Mouse (Mus musculus): ENCODE data around the gene Mgat4c. TPM values are rescaled to one million over a fixed set of nuclear protein-coding genes. Genes with fewer than 3 reads are reported as not detected.

The Mgat4c gene
- polyA plus RNA-seq (2015; fragmentation: Nextera tagmentation; extraction: Ambion mirVana): not detected in 2 replicates

DNA sequence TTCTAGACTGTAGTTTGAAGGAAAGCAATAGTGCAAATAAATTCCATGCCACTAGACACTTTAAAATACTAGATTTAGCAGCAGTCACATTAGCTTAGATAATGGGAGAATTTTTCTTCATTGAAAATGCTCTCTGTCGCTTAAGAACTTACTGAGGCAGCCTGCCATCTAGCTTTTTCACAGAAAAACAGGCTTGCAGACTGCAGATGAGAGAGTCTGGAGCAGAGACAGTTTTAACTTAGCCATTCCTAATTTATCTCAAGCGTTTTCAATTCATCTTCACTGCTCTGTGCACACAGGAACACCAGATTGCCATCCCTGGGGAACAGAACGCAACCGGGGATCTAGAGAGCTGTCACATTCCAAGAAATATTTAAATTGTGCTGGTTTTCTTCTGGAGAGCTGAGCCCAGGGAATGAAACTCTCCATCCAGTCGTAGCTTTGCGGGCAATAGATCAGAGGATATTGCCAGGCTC is at the start of gene Mgat4c:
TSS of gene Mgat4c (plus strand) at position 51 of the 476 bp plus-strand sequence.
- H3K27ac ChIP-seq: no peak within 1 kb of the TSS
- no peak within 1 kb of the TSS for H3K4me2 ChIP-seq
- 60% methylated on average over 6 of the region's 6 CpGs for WGBS (ENCODE audit: insufficient replicate concordance)
- no peaks in the 10 kb centered on the region for H3K4me1 ChIP-seq (replicated peaks)
- H3K36me3 ChIP-seq: no peaks in the 10 kb centered on the region
- no peak within 1 kb of the TSS for H3K4me3 ChIP-seq (replicated peaks)
- no peaks in the 10 kb centered on the region for H3K27me3 ChIP-seq
- H3K9me3 ChIP-seq (replicated peaks): no peaks in the 10 kb centered on the region
- ATAC-seq (ENCODE audit: low read depth) (no peak), DNase-seq (no peak)
- no peak within 1 kb of the TSS for H3K9ac ChIP-seq

DNA sequence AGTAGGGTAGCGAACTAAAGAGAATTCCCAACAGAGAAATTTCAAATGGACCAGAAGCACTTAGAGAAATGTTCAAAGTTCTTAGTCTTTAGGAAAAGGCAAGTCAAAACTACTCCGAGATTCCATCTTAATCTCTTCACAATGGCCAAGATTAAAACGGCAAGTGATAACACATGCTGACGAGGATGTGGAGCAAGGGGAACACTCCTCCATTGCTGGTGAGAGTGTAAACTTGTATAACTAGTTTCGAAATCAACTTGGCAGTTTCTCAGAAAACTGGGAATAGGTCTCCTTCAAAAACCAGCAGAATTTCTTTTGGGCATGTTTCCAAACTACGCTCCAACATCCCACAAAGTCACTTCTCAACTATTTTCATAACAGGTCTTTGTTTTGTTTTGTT is 46.0 kb upstream of the Mgat4c start:
- Histone ChIP-seq H3K36me3 (no peaks in the 10 kb centered on the region), H3K27ac (no peak overlapping the region), H3K4me1 (replicated peaks) (no peaks in the 10 kb centered on the region), H3K9me3 (replicated peaks) (no peaks in the 10 kb centered on the region), H3K27me3 (no peaks in the 10 kb centered on the region), H3K4me2 (no peak overlapping the region), H3K4me3 (replicated peaks) (no peak overlapping the region), H3K9ac (no peak overlapping the region)
- WGBS (ENCODE audit: insufficient replicate concordance): 65% methylated on average over 6 of the region's 6 CpGs
- no peak for ATAC-seq (ENCODE audit: low read depth)
- DNase-seq: no peak

DNA sequence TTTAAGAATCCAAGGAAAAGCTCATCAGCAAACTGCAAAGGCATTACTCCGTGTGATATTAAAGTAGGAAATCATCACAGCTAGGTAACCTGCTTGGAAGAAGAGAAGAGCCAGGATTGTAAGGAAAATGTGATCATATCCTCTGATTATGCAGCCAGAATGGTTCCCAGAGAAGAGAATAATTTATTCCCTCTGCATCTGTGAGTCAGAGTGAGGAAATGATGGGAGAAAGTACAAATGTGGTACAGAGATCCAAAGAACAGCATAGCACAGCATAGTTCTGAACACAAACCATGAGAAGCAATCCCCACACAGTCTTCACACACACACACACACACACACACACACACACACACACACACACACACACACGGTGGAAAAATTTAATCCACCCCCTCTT is 40.2 kb upstream of the Mgat4c start:
- H3K4me1 ChIP-seq (replicated peaks): no peaks in the 10 kb centered on the region
- no peak overlapping the region for H3K27ac ChIP-seq
- H3K9ac ChIP-seq: no peak overlapping the region
- DNase-seq (no peak), ATAC-seq (ENCODE audit: low read depth) (no peak)
- no peaks in the 10 kb centered on the region for H3K27me3 ChIP-seq
- H3K4me3 ChIP-seq (replicated peaks): no peak overlapping the region
- WGBS (ENCODE audit: insufficient replicate concordance): 43% methylated on average over 2 of the region's 2 CpGs
- no peaks in the 10 kb centered on the region for H3K36me3 ChIP-seq
- no peaks in the 10 kb centered on the region for H3K9me3 ChIP-seq (replicated peaks)
- H3K4me2 ChIP-seq: no peak overlapping the region

DNA sequence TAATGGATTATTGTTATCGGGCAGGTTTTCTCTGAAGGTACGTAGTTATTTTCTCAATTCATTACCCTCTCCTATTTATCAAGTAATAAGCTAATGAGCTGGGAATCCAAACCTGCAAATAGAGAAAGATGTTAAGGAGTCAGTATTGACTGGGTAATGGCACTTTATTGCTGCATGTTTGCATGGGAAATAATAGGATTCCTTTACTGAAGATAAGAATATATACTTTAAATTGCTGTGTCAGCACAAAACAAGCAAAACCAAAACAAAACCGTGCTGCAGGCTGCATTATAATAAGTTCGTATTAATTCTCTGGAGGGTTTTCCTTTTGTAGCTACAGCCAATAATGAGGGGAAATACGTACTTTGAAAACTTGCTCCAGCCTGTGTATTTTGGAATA is 627 bp downstream of the Mgat4c start:
- Histone ChIP-seq H3K27me3 (no peaks in the 10 kb centered on the region), H3K9me3 (replicated peaks) (no peaks in the 10 kb centered on the region), H3K9ac (no peak overlapping the region), H3K36me3 (no peaks in the 10 kb centered on the region), H3K4me1 (replicated peaks) (no peaks in the 10 kb centered on the region), H3K4me2 (no peak overlapping the region), H3K4me3 (replicated peaks) (no peak overlapping the region), H3K27ac (no peak overlapping the region)
- no peak for DNase-seq
- ATAC-seq (ENCODE audit: low read depth): no peak
- WGBS (ENCODE audit: insufficient replicate concordance): 72% methylated on average over 5 of the region's 5 CpGs

DNA sequence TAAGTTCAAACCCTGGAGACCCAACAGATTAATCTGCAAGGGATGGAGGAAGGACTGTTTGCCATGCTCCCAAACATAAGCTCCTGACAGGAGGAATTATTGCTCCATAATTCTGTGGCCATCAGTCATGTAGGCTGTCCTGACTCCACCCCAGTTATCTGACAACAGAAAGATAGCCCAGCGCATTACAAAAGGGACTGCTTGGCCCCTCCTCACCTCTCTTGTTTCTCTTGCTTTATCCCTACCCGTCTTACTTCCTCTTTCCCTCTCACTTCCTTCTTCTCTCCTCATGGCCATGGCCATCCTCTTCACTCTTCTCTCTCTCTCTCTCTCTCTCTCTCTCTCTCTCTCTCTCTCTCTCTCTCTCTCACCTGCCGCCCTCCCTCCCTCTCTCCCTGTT is 80.5 kb downstream of the Mgat4c start:
- Histone ChIP-seq H3K27ac (no peak overlapping the region), H3K9ac (no peak overlapping the region), H3K4me1 (replicated peaks) (no peaks in the 10 kb centered on the region), H3K27me3 (no peaks in the 10 kb centered on the region), H3K36me3 (no peaks in the 10 kb centered on the region), H3K4me2 (no peak overlapping the region), H3K9me3 (replicated peaks) (no peaks in the 10 kb centered on the region), H3K4me3 (replicated peaks) (no peak overlapping the region)
- DNase-seq (no peak), ATAC-seq (ENCODE audit: low read depth) (no peak)
- 49% methylated on average over 3 of the region's 3 CpGs for WGBS (ENCODE audit: insufficient replicate concordance)

DNA sequence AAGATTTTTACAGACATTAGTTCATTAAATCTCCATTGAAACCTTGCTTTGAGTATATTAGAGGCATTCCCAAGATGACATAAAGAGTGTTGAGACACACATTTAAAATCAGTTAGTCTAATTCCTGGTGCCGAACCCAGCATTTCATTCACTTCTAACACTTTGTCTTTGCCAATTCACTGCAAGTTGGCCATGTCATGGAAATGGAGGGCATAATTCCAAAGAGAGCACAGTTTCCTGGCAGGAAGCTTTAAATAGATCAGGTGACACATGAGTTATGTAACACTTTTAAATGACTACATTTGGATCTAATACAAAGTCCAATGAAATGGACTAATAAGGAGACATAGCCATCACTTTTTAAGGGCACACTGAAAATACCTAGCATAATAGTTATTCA is 89.4 kb downstream of the Mgat4c start:
- H3K4me1 ChIP-seq (replicated peaks): no peaks in the 10 kb centered on the region
- no peak overlapping the region for H3K27ac ChIP-seq
- no peaks in the 10 kb centered on the region for H3K27me3 ChIP-seq
- no peak overlapping the region for H3K9ac ChIP-seq
- no peak for ATAC-seq (ENCODE audit: low read depth)
- 78% methylated on average over 1 of the region's 1 CpGs for WGBS (ENCODE audit: insufficient replicate concordance)
- H3K4me2 ChIP-seq: no peak overlapping the region
- H3K9me3 ChIP-seq (replicated peaks): no peaks in the 10 kb centered on the region
- H3K4me3 ChIP-seq (replicated peaks): no peak overlapping the region
- H3K36me3 ChIP-seq: no peaks in the 10 kb centered on the region
- no peak for DNase-seq

DNA sequence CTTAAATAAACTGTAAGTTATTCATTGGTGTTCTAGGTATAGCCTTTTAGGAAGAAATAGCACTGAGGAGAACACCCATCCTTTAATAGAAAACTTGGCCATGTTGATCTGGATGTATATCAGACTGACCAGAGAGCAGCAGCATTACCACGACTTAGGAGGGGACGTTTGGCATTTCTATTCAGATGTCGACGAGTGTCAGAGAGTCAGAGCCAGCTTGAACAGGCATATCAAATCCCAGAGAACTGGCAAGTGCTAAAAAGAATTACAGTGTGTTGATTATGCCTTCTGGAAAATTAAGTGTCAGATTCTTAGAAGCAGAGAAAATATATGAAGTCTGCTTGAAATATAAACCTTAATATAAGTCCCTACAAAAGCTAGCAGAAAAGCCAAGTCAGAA is 89.9 kb downstream of the Mgat4c start:
- WGBS (ENCODE audit: insufficient replicate concordance): 74% methylated on average over 4 of the region's 4 CpGs
- no peak for ATAC-seq (ENCODE audit: low read depth)

DNA sequence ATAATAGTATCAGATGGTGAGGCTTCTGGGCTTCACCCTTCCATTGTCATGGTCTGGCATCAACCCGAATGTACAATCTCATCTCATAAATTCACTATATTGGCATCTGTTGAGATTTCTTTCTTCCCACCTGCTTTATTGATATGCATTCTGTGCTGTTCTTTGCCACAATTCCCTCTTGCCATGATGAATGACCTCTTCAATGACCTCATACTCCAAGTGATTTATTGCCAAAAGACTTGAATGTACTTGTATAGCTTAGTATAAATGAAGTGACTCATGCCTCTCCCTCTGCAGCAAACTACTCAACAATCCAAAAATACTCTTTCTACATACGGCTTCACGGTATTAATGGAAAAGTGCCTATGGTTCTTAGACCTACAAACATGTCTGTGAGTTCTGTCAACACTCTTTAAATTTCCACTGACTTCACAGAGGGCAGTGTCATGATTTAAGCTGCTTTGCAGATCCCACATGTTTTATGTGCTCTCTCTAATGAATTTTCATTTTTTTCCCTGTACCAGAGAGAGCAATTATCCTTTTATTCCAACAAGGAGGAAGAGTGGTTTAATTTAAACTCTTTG is 102.0 kb downstream of the Mgat4c start:
- 72% methylated on average over 3 of the region's 3 CpGs for WGBS (ENCODE audit: insufficient replicate concordance)
- DNase-seq (no peak), ATAC-seq (ENCODE audit: low read depth) (no peak)
- Histone ChIP-seq H3K9me3 (replicated peaks) (no peaks in the 10 kb centered on the region), H3K4me3 (replicated peaks) (no peak overlapping the region), H3K27ac (no peak overlapping the region), H3K4me1 (replicated peaks) (no peaks in the 10 kb centered on the region), H3K36me3 (no peaks in the 10 kb centered on the region), H3K4me2 (no peak overlapping the region), H3K9ac (no peak overlapping the region), H3K27me3 (no peaks in the 10 kb centered on the region)

More for the DNA sequence above, 89.9 kb downstream of the Mgat4c start:
- Histone ChIP-seq H3K27me3 (no peaks in the 10 kb centered on the region), H3K9ac (no peak overlapping the region), H3K9me3 (replicated peaks) (no peaks in the 10 kb centered on the region), H3K27ac (no peak overlapping the region), H3K36me3 (no peaks in the 10 kb centered on the region), H3K4me2 (no peak overlapping the region), H3K4me3 (replicated peaks) (no peak overlapping the region), H3K4me1 (replicated peaks) (no peaks in the 10 kb centered on the region)
- no peak for DNase-seq

DNA sequence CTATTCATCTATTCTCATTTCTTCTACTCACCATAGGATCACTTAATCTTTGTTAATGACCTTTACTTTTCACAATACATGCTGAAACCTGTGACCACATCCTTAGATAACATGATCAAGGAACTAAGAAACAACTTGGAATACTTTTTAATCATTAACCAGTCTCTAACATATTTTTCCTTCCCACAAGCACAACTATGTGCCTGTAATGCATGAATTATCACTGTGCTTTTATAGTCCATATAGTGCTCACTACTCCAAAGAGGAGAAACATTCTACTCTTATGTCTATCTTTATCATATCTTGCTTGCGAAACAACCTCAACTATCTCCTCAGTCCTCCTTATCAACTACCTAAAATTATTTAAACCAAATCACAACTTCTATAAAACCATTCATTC is 114.2 kb downstream of the Mgat4c start:
- DNase-seq: no peak
- H3K4me3 ChIP-seq (replicated peaks): no peak overlapping the region
- H3K4me2 ChIP-seq: no peak overlapping the region
- H3K27ac ChIP-seq: no peak overlapping the region
- H3K36me3 ChIP-seq: no peaks in the 10 kb centered on the region
- H3K9me3 ChIP-seq (replicated peaks): no peaks in the 10 kb centered on the region
- no peaks in the 10 kb centered on the region for H3K4me1 ChIP-seq (replicated peaks)
- ATAC-seq (ENCODE audit: low read depth): no peak
- H3K9ac ChIP-seq: no peak overlapping the region
- H3K27me3 ChIP-seq: no peaks in the 10 kb centered on the region
- 66% methylated on average over 1 of the region's 1 CpGs for WGBS (ENCODE audit: insufficient replicate concordance)

DNA sequence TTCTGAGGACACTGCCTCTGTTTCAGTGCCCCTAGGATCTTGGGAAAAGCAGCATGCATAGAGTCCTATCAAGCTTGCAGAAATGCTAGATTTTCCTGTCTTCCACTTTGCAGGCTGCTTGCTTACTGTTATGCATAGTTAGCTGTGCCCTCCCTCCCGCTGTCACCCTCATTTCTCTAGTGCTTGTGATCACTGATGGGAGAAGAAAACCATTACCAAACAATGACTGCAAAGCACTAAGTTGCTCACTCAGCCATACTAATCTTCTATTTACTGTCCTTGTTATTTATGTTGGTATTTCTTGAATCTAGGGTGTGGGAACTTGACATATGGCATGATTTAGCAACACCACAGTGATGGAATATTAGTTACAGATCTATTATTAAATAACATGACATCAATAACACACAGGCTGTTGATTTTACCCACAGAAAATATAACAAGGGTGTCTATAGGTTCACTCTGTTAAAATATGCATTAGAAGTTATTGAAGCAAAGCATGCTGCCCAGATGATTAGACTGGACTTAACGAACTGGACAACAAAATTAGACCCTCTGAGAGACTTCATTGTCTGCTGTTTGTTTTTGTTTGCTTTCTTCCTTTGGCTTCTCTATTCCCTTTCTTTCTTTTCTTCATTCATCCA is 117.7 kb downstream of the Mgat4c start:
- DNase-seq (no peak), ATAC-seq (ENCODE audit: low read depth) (no peak)
- no peak overlapping the region for H3K27ac ChIP-seq
- no peak overlapping the region for H3K4me2 ChIP-seq
- WGBS (ENCODE audit: insufficient replicate concordance): 46% methylated on average over 2 of the region's 2 CpGs
- no peak overlapping the region for H3K4me3 ChIP-seq (replicated peaks)
- no peaks in the 10 kb centered on the region for H3K27me3 ChIP-seq
- H3K36me3 ChIP-seq: no peaks in the 10 kb centered on the region
- no peaks in the 10 kb centered on the region for H3K9me3 ChIP-seq (replicated peaks)
- no peak overlapping the region for H3K9ac ChIP-seq
- H3K4me1 ChIP-seq (replicated peaks): no peaks in the 10 kb centered on the region

DNA sequence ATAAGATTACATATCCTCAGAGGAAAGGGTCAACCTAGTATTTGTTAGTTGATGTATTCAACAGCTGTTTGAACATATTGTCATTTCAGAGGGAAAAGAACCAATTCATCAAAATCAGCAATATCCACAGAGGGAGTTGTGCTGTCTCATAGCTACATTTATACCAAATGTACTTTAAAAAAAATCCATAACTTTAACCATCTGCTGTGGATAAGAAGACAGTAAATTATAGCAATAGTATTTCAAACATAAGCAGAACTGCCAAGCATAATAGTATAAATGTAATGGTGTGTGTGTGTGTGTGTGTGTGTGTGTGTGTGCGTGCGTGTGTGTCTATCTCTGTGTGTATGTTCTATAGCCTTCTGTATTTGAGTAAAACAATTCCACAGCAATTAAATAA is 127.5 kb downstream of the Mgat4c start:
- no peak overlapping the region for H3K27ac ChIP-seq
- WGBS (ENCODE audit: insufficient replicate concordance): 74% methylated on average over 2 of the region's 2 CpGs
- no peaks in the 10 kb centered on the region for H3K4me1 ChIP-seq (replicated peaks)
- DNase-seq (no peak), ATAC-seq (ENCODE audit: low read depth) (no peak)
- no peak overlapping the region for H3K9ac ChIP-seq
- H3K4me2 ChIP-seq: no peak overlapping the region
- no peaks in the 10 kb centered on the region for H3K27me3 ChIP-seq
- no peaks in the 10 kb centered on the region for H3K36me3 ChIP-seq
- no peak overlapping the region for H3K4me3 ChIP-seq (replicated peaks)
- no peaks in the 10 kb centered on the region for H3K9me3 ChIP-seq (replicated peaks)

DNA sequence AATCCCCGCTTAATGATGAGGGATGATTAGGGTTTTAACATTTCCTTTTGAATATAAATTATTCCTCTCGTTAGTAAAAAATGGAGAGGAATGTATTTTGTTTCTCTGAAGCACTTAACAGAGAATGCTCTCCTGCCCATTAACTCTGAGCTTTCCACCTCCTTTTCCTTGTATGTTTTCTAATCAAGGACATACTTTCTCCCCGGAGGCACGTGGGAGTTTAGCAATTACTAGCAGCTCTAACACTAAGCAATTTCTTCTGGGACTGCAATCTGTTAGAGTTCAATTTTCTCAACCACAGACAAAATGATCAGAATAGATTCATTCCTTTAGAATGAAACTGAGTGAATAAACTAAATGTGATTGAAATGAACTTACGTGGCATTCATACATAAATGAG is 135.6 kb downstream of the Mgat4c start:
- H3K4me3 ChIP-seq (replicated peaks): no peak overlapping the region
- ATAC-seq (ENCODE audit: low read depth): no peak

More for the DNA sequence above, 135.6 kb downstream of the Mgat4c start:
- WGBS (ENCODE audit: insufficient replicate concordance): 68% methylated on average over 5 of the region's 5 CpGs
- Histone ChIP-seq H3K9me3 (replicated peaks) (no peaks in the 10 kb centered on the region), H3K36me3 (no peaks in the 10 kb centered on the region), H3K4me1 (replicated peaks) (no peaks in the 10 kb centered on the region), H3K27ac (no peak overlapping the region), H3K9ac (no peak overlapping the region), H3K4me2 (no peak overlapping the region), H3K27me3 (no peaks in the 10 kb centered on the region)
- DNase-seq: no peak

Measured in liver, embryonic 13.5 days (tissue).